Mouse (Mus musculus): ENCODE measurements around the gene Tdgf1.

GRCm38 (mm10) chr9:110959669-110960068, 13.7 kb upstream of the Tdgf1 start:
- TF ChIP-seq MAFK (IDR thresholded peaks at IDR 0.05; ENCODE audit: insufficient read depth, low read depth, low read length) = no peak
- TF ChIP-seq HCFC1 (IDR thresholded peaks at IDR 0.05; ENCODE audit: borderline replicate concordance, insufficient read depth, low read length) = no peak
- no peak for TF ChIP-seq CHD2 (IDR thresholded peaks at IDR 0.05; ENCODE audit: low read depth, low read length)
